Mouse (Mus musculus): ENCODE data around the gene Med14.

DNA sequence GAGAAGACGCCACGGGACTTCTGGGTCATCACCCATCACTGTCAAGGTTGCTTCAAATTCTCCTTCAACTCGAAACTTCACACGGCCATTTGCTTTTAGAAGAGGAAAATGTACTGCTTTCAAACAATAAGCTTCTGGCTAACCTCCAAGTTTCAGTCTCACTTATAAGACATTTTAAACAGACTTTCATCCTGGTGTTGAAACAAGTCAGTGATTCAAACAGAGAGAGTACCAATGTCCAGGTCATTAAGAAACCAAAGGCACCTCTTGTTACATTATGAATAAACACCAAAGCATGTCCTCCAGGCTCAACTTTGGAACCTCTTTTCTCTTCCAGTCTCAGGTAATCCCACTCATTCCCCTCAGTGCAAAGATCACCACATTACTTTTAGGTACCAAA is 14.0 kb downstream of the Med14 start:
- no peak for TF ChIP-seq POLR2A (IDR thresholded peaks at IDR 0.05; ENCODE audit: extremely low read depth, insufficient read depth, low read length)
- no peak for TF ChIP-seq CTCF (IDR thresholded peaks at IDR 0.05; ENCODE audit: low read depth, low read length)

Data from liver, adult 2 months (tissue).